Mouse (Mus musculus): ENCODE measurements around the gene Adgrd1. TPM values are rescaled to one million over a fixed set of nuclear protein-coding genes. Genes with fewer than 3 reads are reported as not detected.

Gene Adgrd1
- polyA plus RNA-seq, 1 experiment from 2014 or later: 0.24 TPM

DNA sequence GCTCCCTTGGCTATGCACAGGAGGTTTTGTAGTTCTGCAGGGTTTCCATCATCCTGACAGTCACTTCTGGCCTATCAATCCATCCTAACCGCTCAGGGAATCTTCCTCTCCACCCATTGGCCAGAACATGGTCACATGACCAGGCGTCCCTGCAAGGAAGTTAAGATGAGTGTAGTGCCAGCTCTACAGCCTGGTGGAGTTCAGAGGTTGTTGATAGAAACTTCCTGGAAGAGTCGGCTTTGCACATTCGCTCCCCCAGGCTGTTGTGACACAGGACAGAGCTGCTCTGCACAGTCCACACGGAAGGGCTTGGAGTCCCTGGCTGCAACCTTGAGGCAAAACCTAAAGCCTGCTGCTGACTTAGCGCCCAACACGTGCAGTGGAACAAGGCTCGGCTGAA is 152.5 kb downstream of the Adgrd1 start:
- H3K9ac ChIP-seq: no peak overlapping the region
- H3K27ac ChIP-seq: no peak overlapping the region
- ATAC-seq (ENCODE audit: low FRiP score, low read depth): no peak
- H3K9me3 ChIP-seq: peaks cover 5% of the 10 kb centered on the region; the same call in 1 of the 2 replicates
- H3K4me3 ChIP-seq: no peak overlapping the region
- H3K36me3 ChIP-seq: no peaks in the 10 kb centered on the region
- WGBS: 82% methylated on average over 8 of the region's 8 CpGs
- no peaks in the 10 kb centered on the region for H3K4me1 ChIP-seq
- peaks cover 6% of the 10 kb centered on the region; the same call in 1 of the 2 replicates for H3K27me3 ChIP-seq
- H3K4me2 ChIP-seq (replicated peaks): no peak overlapping the region

Other genes with a start within 250 kb of the Adgrd1 start
- gene Rimbp2, start 143.3 kb upstream of the Adgrd1 start, polyA plus RNA-seq (2015; fragmentation: Nextera tagmentation; extraction: Ambion mirVana): 0.04 and 0.08 TPM in 2 replicates
- gene Stx2, start 88.2 kb upstream of the Adgrd1 start, polyA plus RNA-seq (2015; fragmentation: Nextera tagmentation; extraction: Ambion mirVana): 28.0 and 30.5 TPM in 2 replicates
- 561 and 579 TPM in 2 replicates for gene Ran, start 76.7 kb upstream of the Adgrd1 start, polyA plus RNA-seq (2015; fragmentation: Nextera tagmentation; extraction: Ambion mirVana)